Mouse (Mus musculus) ES-Bruce4 (cell line): ENCODE data around the gene 9930111J21Rik1.
"Not testable (repeated sequence)": the region's sequence is repeated elsewhere in the genome, so short reads cannot be mapped to it uniquely, and the experiment has no call there.

ENCODE experiments used
- CTCF ChIP-seq: IDR thresholded peaks from one replicate; pipeline ENCODE4 v1.8.1; 2011; ENCODE audit warnings: low read depth, low read length
- EP300 ChIP-seq: IDR thresholded peaks from 2 replicates; pipeline ENCODE4 v1.6.1; 2011; ENCODE audit warnings: low read depth, low read length; ENCODE audit not compliant: insufficient read depth
- POLR2A ChIP-seq: IDR thresholded peaks from one replicate; pipeline ENCODE4 v1.8.1; 2011; ENCODE audit warnings: low read length; ENCODE audit not compliant: insufficient read depth

DNA sequence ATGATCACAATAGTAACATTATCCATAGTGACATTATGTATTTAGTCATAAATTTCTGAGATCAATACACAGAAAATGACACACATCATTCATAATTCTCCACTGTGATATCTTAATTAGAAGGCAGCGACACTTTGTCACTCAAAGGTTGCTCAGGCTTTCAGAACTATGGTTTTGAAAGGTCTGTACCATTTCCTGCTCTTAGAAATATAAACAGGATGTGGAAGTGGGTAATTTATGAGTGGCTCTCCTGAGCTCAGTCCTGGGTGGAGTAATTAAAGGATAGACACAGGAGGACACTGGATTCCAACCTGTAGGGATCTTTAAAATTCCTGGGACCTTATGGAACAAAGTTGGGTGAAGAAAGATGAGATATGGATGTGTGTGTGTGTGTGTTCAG lies 45.8 kb downstream of the 9930111J21Rik1 start:
- not testable (repeated sequence) for TF ChIP-seq POLR2A, CTCF, EP300
